Mouse (Mus musculus) thymus, postnatal 25 days (tissue): Measurements from ENCODE around the gene Fam43b.

Source experiments
- DNase-seq: peaks from one replicate; pipeline ENCODE4 v3.0.0; 2022

The Fam43b gene

DNA sequence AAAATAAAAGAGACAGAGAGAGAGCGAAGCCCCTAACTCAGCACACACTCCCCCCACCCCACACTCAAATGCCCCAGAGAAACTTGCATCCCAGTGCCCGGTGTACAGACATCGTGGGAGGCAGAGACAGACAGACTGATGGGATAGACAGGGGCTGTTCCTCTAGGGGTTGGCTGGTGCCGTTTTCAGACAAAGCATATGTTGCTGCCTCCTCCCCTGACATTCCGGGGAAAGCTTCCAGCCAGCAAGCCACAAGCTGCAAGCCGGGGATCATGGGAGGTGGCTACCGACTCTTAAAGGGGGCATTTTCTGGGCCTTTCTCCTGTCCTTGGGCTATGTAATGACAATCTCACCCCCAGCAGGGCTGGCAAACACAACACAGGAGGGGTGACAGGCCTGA lies 2.6 kb downstream of the Fam43b start:
- no peak for DNase-seq

DNA sequence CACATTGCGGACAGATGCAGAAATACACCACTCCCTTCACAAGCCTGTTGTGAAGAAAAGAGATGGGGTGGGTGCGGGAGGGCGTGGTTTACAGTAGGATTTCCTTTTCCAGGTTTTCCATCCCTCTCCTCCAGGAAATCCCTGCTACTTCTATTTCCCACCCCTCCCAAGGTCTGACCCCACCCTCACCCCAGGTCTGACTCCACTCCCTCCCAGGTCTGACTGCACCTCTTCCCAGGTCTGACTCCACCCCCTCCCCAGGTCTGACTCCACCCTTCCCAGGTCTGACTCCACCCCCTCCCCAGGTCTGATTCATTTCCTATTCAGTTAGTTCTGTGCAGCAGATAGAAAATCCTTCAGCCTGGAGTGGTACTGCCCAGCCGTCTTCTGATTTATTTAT lies 12.5 kb downstream of the Fam43b start:
- DNase-seq: no peak

GRCm38 (mm10) chr4:138382462-138382861 lies 13.9 kb downstream of the Fam43b start:
- DNase-seq: no peak

GRCm38 (mm10) chr4:138380132-138380689 lies 16.1 kb downstream of the Fam43b start:
- DNase-seq: no peak

- no peak for DNase-seq
These were observed 17.1 kb downstream of the Fam43b start for GRCm38 (mm10) chr4:138379091-138379840.

GRCm38 (mm10) chr4:138377526-138377925 lies 18.8 kb downstream of the Fam43b start:
- no peak for DNase-seq

DNA sequence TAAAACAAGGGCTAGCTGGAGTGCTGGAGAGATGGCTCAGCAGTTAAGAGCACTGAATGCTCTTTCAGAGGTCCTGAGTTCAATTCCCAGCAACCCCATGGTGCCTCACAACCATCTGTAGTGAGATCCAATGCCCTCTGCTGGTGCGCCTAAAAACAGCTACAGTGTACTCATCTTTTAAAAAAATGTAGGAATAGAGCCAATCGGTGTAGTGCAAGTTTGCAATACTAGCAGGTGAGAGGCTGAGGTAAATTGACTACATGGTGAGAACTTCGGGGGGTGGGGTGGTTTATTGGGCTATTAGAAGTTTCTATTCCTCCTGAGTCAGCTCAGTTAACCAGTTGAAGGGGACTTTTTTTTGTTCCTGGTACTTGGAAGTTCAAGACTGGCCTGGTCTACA lies 21.2 kb downstream of the Fam43b start:
- DNase-seq: no peak

DNA sequence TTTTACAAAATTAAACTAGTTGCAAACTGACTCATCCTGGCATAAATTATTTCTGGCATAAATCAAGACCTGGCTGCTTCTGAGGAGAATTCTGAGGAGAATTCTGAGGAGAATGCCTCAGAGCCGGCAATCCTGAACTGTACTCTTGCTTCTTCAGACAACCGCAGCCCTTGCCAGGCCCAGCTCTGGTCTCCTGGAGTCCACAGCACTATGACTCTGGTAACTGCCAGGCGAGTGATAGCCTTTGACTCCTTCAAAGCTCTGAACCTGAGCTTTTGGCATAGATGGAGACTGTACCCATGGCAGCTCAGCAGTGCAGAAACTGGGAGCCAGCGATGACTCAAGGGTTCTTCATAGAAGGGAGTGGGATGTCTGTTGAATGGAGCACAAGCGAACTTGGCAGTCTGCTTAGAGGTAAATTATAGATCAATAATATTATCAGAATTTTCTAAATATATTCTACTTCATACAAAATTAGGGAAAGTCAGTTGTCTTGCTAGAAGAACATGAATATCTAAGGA lies 25.3 kb downstream of the Fam43b start:
- DNase-seq: no peak

DNA sequence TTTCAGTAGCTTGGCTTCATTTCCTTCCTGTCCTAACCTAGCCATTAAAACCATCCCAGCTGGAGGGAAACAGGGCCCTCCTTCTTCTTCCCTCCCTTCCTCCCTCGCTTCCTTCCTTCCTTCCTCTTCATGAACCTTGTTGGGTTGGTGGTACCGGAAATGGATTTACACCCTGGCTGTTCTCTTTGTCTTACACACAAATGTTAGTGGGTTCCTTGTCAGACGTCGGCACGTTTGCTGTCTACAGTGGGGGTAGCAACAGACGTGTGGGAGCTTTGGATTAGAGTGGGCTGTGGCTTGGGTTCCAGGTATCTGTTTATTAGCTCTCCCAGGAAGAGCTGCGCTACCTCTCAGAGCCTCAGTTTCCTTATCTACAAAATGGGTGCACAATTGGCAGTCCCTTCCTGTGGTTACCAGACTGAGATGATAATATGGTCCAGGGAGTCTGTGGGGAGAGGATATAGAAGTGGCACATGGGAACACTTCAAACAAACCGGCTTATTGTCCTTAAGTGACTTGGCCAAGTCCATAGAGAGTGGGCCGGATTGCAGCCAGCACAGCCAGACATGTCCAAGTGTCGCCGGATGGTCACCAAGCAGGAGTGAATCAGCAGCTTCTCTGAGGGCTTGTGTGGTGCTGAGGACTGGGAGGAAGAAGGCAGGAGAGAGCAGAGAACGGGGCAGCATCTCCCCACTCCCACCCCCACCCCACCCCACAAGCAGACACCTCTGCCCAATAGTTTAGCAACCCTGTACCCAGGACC lies 27.6 kb downstream of the Fam43b start:
- DNase-seq: no peak

DNA sequence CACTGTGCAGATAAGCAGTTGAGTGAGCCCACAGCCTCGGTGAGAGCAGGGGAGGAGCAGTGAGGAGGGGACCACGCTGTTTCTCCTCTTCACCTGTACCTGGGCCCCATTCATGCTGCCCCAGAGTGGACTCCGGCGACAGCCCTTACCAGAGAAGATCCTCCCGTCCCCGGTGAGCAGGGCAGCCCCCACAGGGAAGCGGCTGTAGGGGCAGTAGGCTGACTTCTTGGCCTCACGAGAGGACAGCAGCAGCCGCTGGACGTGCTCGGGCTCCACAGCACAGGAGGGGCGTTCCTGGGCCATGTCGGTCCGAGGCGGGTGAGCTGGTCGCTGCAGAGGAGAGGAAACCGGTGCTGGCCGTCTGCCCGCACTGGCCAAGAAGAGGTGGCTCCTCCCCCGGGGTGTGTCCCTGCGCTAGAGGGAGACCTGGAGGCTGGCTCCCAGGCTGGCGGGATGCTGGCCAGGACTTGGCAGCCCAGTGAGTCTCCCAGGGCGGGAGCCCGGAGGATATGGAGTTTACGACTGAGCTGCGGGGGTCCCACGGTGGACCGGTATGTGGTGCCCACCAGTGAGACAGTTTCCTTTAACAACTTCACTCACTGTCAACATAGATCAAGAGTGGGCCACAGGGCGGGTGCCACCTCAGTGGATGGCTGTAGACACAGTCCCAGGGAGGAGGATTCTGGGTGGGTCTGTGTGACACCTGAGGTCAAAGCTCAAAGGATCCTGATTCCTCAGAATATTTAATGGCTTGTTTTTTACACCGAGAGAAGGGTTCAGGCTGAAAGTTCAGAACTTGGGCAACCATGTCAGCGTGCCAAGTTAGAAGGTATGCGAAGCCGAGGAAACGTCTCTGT lies 28.5 kb downstream of the Fam43b start, which contains the start of gene Cda:
Cda (minus strand) TSS at position 352 of the 857 bp plus-strand sequence.
- DNase-seq: no peak

DNA sequence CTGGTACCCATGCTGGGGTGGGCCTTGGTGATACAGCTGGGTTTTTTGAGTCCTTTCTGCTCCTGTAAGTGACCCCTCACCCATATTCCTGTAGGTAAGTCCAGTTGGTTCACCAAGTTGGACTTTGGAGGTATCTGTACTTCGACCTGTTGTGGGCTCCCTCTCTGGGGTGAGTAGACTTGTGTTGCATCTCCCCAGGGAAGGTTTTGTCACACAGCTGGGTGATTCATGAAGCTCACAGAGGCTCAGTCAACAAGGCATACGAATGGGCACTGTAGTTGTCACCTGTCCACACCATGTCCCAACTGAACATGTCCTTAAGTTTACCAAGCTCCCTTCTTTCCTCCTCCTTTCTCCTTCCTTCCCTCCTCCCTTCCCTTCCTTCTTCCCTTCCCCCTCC lies 29.8 kb downstream of the Fam43b start:
- no peak for DNase-seq

DNA sequence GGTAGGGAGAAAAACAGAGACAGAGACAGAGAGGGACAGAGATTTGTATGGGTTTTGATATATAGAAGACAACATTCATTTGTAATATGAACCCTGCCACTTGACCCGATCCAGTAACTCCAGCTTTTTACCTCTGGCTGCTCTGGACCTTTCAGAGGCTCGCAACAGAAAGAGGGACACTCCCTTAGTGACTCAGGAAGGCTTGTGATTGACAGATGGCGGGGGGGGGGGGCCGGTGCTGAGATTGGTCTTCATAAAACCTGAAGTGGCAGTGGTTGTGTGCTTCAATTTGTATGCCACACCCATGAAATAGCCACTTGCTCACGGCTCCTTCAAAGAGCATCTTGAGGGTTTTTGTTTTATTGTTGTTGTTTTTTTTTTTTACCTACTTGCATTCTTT lies 32.8 kb downstream of the Fam43b start:
- no peak for DNase-seq

DNA sequence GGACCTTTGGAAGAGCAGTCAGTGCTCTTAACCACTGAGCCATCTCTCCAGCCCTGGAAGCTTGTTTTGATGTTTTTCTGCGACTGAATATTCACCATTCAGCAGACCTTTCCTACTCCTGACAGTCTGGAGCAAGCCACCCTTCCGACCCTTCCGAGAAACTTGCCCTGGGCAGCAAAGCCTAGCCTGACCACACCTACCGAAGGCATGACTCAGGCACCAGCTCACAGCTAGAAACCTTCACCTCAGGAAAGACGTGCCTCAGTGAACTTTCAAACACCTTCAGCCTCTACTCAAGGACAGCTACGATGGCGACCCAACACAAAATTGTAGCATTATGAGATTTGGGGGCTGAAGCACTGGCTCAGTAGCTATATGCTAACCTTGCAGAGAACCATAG lies 33.4 kb downstream of the Fam43b start:
- no peak for DNase-seq

DNA sequence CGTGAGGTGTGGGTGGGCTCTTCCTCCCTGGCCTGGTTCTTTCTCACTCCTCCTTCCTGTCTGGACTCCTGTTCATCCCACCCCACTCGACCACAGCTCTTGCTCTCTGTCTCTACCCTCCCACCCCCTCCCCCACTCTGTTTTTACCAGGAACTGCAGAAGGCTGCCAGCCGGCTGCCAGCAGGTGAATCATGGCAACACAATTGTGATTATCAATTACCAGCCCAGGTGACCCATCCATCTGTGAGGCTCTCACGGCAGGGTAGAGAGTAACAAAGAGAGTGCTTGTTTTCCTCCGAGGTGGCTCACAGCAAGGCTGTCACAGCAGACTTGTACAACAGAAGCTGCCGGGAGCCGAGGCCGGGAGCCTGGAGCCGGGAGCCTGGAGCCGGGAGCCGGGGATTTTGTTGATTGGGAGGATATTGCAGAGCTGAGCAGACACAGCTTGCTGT lies 34.9 kb downstream of the Fam43b start:
- no peak for DNase-seq

- no peak for DNase-seq
These were observed 38.2 kb downstream of the Fam43b start for GRCm38 (mm10) chr4:138358176-138358575.

DNA sequence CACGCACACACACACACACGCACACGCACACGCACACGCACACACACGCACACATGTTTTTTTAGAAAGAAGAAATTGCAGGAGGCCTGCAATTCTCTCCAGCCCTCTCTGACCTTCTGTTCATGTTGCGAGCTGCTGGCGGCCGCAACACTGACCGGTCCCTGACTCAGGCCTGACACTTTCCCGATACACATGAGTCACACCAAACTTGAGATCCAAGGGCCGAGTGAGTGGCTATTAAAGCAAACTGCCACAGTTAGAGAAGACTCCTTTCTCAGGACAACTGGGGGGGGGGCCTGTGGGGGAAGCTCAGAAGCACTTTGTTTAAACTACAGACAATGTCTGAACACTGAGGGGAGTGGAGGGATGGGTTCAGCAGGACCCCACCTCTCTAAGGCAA lies 39.8 kb downstream of the Fam43b start:
- DNase-seq: no peak

GRCm38 (mm10) chr4:138356141-138356540 lies 40.2 kb downstream of the Fam43b start:
- DNase-seq: no peak

- DNase-seq: no peak
These were observed 40.8 kb downstream of the Fam43b start for GRCm38 (mm10) chr4:138355496-138355895.

DNA sequence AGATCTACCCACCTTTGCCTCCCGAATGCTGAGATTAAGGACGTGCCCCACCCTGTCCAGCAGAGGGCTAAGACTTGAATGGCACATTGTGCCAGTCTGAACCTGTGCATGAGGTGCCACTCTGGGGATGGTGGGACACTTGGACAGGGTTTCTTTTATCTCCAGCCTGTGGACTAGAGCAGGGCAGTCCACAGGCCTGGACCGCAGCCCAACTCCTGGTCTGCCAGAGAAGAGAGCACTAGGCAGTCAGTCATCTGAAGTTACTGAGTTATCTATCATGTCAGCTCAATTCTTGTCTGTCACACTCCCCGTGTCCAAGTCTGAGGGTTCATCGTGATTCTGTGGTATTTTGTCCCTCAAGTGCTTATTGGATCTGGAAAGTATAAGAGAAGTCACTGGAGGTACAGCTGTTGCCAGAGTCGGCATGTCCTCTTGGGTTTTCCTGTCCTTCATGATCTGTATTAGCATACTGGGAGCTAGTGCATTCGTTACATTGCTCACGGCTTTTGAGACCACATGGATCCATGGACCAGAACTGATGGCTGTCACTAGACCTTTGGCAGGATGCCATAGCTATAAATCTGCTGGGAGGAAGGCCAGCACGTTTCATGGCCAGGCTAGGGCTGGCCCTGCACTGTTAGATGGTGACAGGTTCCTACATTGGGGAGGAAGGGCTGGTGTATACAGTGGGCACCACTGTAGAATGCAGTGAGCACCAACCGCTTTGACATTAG lies 42.7 kb downstream of the Fam43b start:
- no peak for DNase-seq

DNA sequence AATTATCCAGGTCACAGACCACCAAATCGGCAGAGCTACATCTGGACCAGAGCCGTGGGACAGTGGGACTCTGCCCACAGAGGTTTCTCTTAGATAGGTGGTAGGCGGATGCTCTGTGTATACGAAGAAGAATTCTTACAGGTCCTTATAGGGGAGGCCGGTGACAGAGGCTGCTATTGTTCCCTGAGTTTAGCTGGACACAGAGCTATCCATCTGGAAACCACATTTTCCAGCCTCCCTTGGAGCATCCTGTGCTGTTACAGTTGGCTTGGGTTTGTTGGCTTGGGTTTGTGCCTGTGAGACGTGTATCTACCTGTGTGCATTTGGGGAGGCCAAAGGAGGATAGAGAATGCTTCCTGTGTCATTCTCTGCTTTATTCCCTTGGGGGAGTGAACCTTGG lies 43.6 kb downstream of the Fam43b start:
- no peak for DNase-seq

- no peak for DNase-seq
These were observed 44.5 kb downstream of the Fam43b start for GRCm38 (mm10) chr4:138351821-138352220.

DNA sequence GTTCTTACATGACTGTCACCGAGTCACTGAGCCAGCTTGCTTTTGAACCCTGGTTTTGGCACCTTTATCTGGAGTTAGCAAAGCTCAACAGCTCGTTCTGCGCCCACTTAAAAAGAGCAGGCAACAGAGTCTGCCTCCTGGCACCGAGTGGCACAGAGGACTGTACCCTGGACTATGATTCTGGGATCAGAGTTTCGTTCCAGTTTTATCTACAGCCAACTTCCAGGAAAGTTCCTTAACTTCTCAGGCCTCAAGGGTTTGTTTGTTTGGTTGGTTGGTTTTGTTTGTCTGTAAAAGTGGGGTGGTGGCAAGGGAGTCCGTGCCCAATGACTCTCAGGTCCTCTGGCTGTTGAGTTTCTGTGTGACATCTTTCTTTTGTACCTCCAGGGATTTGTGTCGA lies 47.6 kb downstream of the Fam43b start:
- no peak for DNase-seq
